Mouse (Mus musculus) kidney, embryonic 16.5 days (tissue): ENCODE data around the gene Gm20388. TPM values are rescaled to one million over a fixed set of nuclear protein-coding genes. Genes with fewer than 3 reads are reported as not detected.
A peak's percentile ranks its signal among the peaks of the same experiment; 100 is the strongest.
"Not testable (repeated sequence)": the region's sequence is repeated elsewhere in the genome, so short reads cannot be mapped to it uniquely, and the experiment has no call there.

Source experiments
- ATAC-seq: fragments of 200-750 bp; cut with Nextera tagmentation; 2 replicates; pipeline ENCODE4 v1.8.0; 2017; ENCODE audit warnings: moderate TSS enrichment; ENCODE audit not compliant: low FRiP score, low TSS enrichment
- H3K27ac ChIP-seq: fragments of 300-500 bp; sonication (generic); 2 replicates; pipeline ENCODE4 v1.5.1; 2014; ENCODE audit warnings: low read length
- H3K27me3 ChIP-seq: fragments of 300-500 bp; sonication (generic); 2 replicates; pipeline ENCODE4 v1.6.1; 2014; ENCODE audit warnings: low read length, control low read depth, mixed read lengths; ENCODE audit not compliant: insufficient read depth
- H3K36me3 ChIP-seq: fragments of 300-500 bp; sonication (generic); 2 replicates; pipeline ENCODE4 v1.6.1; 2014; ENCODE audit warnings: low read length, control low read depth, mixed read lengths; ENCODE audit not compliant: insufficient read depth
- H3K4me1 ChIP-seq: fragments of 300-500 bp; sonication (generic); 2 replicates; pipeline ENCODE4 v1.6.1; 2014; ENCODE audit warnings: low read length, control low read depth, mixed read lengths; ENCODE audit not compliant: insufficient read depth
- H3K4me2 ChIP-seq: fragments of 300-500 bp; sonication (generic); replicated peaks from 2 replicates; pipeline ENCODE4 v1.6.1; 2014; ENCODE audit warnings: low read depth, low read length
- H3K4me3 ChIP-seq: fragments of 300-500 bp; sonication (generic); 2 replicates; pipeline ENCODE4 v1.5.1; 2014; ENCODE audit warnings: mild to moderate bottlenecking, low read length
- H3K9ac ChIP-seq: fragments of 300-500 bp; sonication (generic); replicated peaks from 2 replicates; pipeline ENCODE4 v1.6.1; 2014; ENCODE audit warnings: low read length
- H3K9me3 ChIP-seq: fragments of 300-500 bp; sonication (generic); 2 replicates; pipeline ENCODE4 v1.6.1; 2016; ENCODE audit warnings: low read length, control low read depth
- WGBS: fragments of 180-500 bp; shearing (Covaris S2); extraction: QIAGEN DNeasy Blood & Tissue Kit; methylation state at CpG from one replicate; pipeline ENCODE4 v1.1.7; 2014; 5-methylcytosine and 5-hydroxymethylcytosine counted together
- polyA plus RNA-seq: library from polyadenylated mRNA; unstranded; fragments of >200 nt; fragmentation: Nextera tagmentation; extraction: Ambion mirVana; gene quantifications from 2 replicates; pipeline ENCODE4 v1.2.1, GENCODE M21; 2015

The Gm20388 gene
- polyA plus RNA-seq, 1 experiment from 2014 or later = 7.7 TPM

GRCm38 (mm10) chr8:123213118-123213772, 3302.6 kb downstream of the Gm20388 start:
- no peaks in the 10 kb centered on the region for H3K27me3 ChIP-seq
- 6% methylated on average over 22 of the region's 22 CpGs for WGBS
- ATAC-seq = peak; percentile 18; the same call in 1 of the 2 replicates

GRCm38 (mm10) chr8:123215430-123215829, 3304.8 kb downstream of the Gm20388 start:
- no peaks in the 10 kb centered on the region for H3K9me3 ChIP-seq
- no peaks in the 10 kb centered on the region for H3K36me3 ChIP-seq
- no peaks in the 10 kb centered on the region for H3K27me3 ChIP-seq
- H3K9ac ChIP-seq = no peak overlapping the region
- 71% methylated on average over 3 of the region's 3 CpGs for WGBS
- peaks cover 19% of the 10 kb centered on the region for H3K4me1 ChIP-seq
- no peak overlapping the region for H3K27ac ChIP-seq
- no peak for ATAC-seq
- no peak overlapping the region for H3K4me2 ChIP-seq
- no peak overlapping the region for H3K4me3 ChIP-seq

More at GRCm38 (mm10) chr8:123213118-123213772, 3302.6 kb downstream of the Gm20388 start:
- Histone ChIP-seq H3K4me3 (peak overlapping the region; percentile 69), H3K9me3 (no peaks in the 10 kb centered on the region), H3K4me2 (peak overlapping the region; percentile 94), H3K27ac (peak overlapping the region; percentile 80), H3K36me3 (peaks cover 12% of the 10 kb centered on the region), H3K9ac (peak overlapping the region; percentile 81), H3K4me1 (peaks cover 19% of the 10 kb centered on the region)

GRCm38 (mm10) chr8:123220917-123221316, 3310.3 kb downstream of the Gm20388 start:
- Histone ChIP-seq H3K4me3 (no peak overlapping the region), H3K27me3 (no peaks in the 10 kb centered on the region), H3K9ac (no peak overlapping the region), H3K4me2 (no peak overlapping the region), H3K36me3 (no peaks in the 10 kb centered on the region), H3K9me3 (no peaks in the 10 kb centered on the region), H3K27ac (no peak overlapping the region), H3K4me1 (peaks cover 11% of the 10 kb centered on the region)
- WGBS = 72% methylated on average over 1 of the region's 1 CpGs
- no peak for ATAC-seq

- Histone ChIP-seq H3K4me3 (peak within 1 kb of the TSS; percentile 84), H3K27ac (peak within 1 kb of the TSS; percentile 80), H3K27me3 (no peaks in the 10 kb centered on the region), H3K4me1 (peaks cover 11% of the 10 kb centered on the region), H3K9ac (peak within 1 kb of the TSS; percentile 89), H3K9me3 (no peaks in the 10 kb centered on the region), H3K4me2 (peak within 1 kb of the TSS; percentile 66), H3K36me3 (peaks cover 19% of the 10 kb centered on the region; the same call in 1 of the 2 replicates)
- 2% methylated on average over 59 of the region's 59 CpGs for WGBS
- ATAC-seq = peak; percentile 89
Observed at GRCm38 (mm10) chr8:123224278-123225266, 3313.9 kb downstream of the Gm20388 start, which contains the start of gene Cdk10. Cdk10 (plus strand) TSS chr8:123224842.

GRCm38 (mm10) chr8:123228416-123228815, 3317.8 kb downstream of the Gm20388 start:
- H3K9ac ChIP-seq = no peak overlapping the region
- no peaks in the 10 kb centered on the region for H3K27me3 ChIP-seq
- peaks cover 11% of the 10 kb centered on the region for H3K4me1 ChIP-seq
- peaks cover 19% of the 10 kb centered on the region; the same call in 1 of the 2 replicates for H3K36me3 ChIP-seq
- H3K9me3 ChIP-seq = no peaks in the 10 kb centered on the region
- ATAC-seq = no peak
- WGBS = 100% methylated on average over 1 of the region's 1 CpGs
- H3K27ac ChIP-seq = no peak overlapping the region
- no peak overlapping the region for H3K4me2 ChIP-seq
- no peak overlapping the region for H3K4me3 ChIP-seq

- ATAC-seq, H3K9ac ChIP-seq, H3K27me3 ChIP-seq, H3K4me2 ChIP-seq, H3K27ac ChIP-seq, H3K9me3 ChIP-seq, H3K4me3 ChIP-seq: not testable (repeated sequence)
- 85% methylated on average over 9 of the region's 11 CpGs for WGBS
- peaks cover 19% of the 10 kb centered on the region; the same call in 1 of the 2 replicates for H3K36me3 ChIP-seq
- H3K4me1 ChIP-seq = peaks cover 16% of the 10 kb centered on the region
Observed at GRCm38 (mm10) chr8:123230326-123230725, 3319.7 kb downstream of the Gm20388 start.

- H3K9ac ChIP-seq = no peak overlapping the region
- H3K9me3 ChIP-seq = no peaks in the 10 kb centered on the region
- no peak overlapping the region for H3K4me2 ChIP-seq
- H3K4me1 ChIP-seq = peaks cover 13% of the 10 kb centered on the region
- no peak overlapping the region for H3K27ac ChIP-seq
- H3K4me3 ChIP-seq = no peak overlapping the region
- WGBS = 44% methylated on average over 5 of the region's 5 CpGs
- H3K27me3 ChIP-seq = peaks cover 6% of the 10 kb centered on the region; the same call in 1 of the 2 replicates
- ATAC-seq = no peak
- H3K36me3 ChIP-seq = peaks cover 19% of the 10 kb centered on the region; the same call in 1 of the 2 replicates
Observed at GRCm38 (mm10) chr8:123231742-123232141, 3321.1 kb downstream of the Gm20388 start.

- Histone ChIP-seq H3K27me3 (peaks cover 6% of the 10 kb centered on the region; the same call in 1 of the 2 replicates), H3K9ac (no peak overlapping the region), H3K36me3 (peaks cover 11% of the 10 kb centered on the region; the same call in 1 of the 2 replicates), H3K4me2 (no peak overlapping the region), H3K4me3 (no peak overlapping the region), H3K4me1 (peaks cover 13% of the 10 kb centered on the region), H3K9me3 (no peaks in the 10 kb centered on the region), H3K27ac (no peak overlapping the region)
- ATAC-seq = no peak
- WGBS = 19% methylated on average over 7 of the region's 7 CpGs
Observed at GRCm38 (mm10) chr8:123232553-123232952, 3321.9 kb downstream of the Gm20388 start.

- Histone ChIP-seq H3K4me2 (no peak overlapping the region), H3K4me1 (peaks cover 13% of the 10 kb centered on the region), H3K9ac (no peak overlapping the region), H3K9me3 (no peaks in the 10 kb centered on the region), H3K36me3 (0 out of 2 replicates have a peak, but pooled peaks cover 4% of the 10 kb centered on the region), H3K27me3 (peaks cover 6% of the 10 kb centered on the region; the same call in 1 of the 2 replicates), H3K27ac (no peak overlapping the region), H3K4me3 (no peak overlapping the region)
- no peak for ATAC-seq
- 63% methylated on average over 12 of the region's 13 CpGs for WGBS
Observed at GRCm38 (mm10) chr8:123233300-123233699, 3322.7 kb downstream of the Gm20388 start.
